Mouse (Mus musculus) WW6 (cell line): ENCODE measurements around the gene Nrg3.
"Not testable (repeated sequence)": the region's sequence is repeated elsewhere in the genome, so short reads cannot be mapped to it uniquely, and the experiment has no call there.

Source experiments
- DNase-seq: peaks from one replicate; pipeline ENCODE4 v3.0.0-alpha.2; 2013; ENCODE audit warnings: low read depth, low spot score

Gene Nrg3

DNA sequence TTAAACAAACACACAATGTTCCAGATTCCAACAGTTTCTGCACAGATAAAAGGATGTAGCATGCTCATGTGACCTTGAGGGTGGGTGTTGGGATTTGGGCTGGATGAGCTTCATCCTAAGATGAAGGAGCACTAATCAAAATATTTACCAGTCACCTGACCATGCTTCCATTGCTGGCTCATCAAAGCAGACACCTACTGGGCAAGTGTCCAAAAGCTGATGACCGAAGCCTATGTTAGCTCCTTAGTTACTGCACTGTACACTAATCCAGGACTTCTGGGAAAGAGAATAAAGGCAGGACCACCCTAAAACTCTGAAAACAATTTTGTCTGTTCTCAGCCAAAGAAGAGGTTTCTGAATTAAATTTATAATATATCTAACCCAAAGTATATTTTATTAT, 261.4 kb downstream of the Nrg3 start:
- DNase-seq = no peak

DNA sequence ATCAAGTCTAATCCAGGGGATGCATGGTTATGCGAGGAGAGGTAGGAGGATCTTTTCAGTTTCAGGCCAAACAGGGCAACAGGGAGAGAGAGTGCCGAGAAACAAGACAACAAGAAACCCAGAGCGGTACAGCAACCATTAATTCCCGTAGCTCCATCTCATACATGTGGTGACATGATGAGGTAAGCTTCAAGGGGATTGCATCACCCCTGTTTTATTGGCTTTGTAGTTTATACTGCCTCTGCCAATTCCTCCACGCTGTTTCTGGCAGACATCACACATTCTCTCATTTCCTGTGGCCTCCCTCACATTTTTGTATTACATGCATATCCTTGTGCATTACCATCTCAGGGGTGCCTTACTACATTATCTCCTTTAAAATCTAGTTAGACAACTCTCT, 280.9 kb downstream of the Nrg3 start:
- DNase-seq = no peak

DNA sequence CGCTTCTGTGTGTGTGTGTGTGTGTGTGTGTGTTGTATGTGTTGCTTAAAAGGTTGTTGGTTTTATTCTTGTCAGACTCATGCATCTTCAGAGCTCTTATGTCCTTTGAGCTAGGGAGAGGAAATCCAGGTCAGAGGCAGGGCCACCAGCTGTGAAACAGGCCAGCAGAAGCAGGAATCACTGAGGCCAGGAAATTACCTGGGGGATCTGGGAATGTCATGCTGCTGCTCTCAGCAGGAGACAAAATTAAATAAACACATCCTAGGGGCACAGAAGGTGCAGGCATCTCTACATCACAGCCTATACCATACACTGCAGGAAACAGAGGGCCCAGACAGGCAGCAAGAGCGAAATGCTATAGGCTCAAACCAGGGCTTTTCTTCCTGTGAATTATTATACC, 299.2 kb downstream of the Nrg3 start:
- no peak for DNase-seq

DNA sequence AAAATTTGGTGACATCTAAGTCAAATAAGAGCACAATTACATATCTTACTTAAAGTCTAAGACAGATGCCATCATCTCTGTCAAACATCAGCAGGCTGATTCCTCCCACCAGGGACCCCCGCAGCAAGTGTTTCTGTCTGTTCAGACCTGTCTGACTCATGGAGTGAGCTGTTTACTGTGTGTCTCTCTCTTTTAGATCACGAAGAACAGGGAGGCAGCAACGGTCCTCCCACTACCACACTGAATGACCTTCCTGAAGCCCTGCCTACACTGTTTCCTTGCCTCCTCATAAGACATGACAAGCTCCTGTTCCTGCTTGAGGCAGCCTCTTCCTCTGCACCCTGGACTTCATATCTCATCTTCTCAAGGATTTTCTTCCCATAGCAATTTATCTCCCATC, 312.7 kb downstream of the Nrg3 start:
- DNase-seq = no peak

DNA sequence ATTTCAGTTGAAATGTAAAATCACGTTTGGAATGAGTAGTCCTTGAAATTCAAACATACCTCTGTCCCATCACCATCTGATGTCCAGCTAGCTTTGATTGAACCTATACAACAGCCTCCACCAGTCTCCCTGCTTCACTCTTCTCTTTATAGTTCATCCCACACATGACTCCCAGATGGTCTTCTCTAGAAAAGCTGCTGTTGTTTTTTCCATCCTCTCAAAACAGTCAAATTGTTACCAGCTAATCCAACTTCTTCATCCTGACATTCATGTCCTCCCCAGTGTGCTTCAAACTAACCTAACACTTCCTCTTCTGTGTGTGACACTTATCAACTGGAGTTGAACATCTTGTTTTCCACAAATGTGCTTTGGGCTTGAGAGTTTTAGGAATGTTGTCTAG, 317.4 kb downstream of the Nrg3 start:
- no peak for DNase-seq

DNA sequence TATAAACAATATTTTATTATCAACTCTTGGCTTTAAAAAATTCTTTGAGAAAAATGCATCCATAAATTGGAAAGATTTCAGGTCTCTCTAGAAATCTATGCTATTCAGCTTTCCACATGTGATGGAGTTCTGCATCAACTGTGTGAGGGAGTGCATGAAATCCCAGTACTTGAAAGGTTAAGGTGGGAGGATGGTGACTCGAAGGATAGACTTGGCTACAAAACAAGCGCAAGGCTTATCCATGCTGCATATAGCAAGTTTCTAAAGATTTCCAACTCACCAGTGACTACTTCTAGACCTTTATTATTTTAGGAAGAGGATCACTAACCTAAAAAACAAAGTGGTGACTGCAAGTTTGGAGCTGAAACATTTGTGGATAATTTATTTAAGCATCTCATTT, 343.1 kb downstream of the Nrg3 start:
- no peak for DNase-seq

DNA sequence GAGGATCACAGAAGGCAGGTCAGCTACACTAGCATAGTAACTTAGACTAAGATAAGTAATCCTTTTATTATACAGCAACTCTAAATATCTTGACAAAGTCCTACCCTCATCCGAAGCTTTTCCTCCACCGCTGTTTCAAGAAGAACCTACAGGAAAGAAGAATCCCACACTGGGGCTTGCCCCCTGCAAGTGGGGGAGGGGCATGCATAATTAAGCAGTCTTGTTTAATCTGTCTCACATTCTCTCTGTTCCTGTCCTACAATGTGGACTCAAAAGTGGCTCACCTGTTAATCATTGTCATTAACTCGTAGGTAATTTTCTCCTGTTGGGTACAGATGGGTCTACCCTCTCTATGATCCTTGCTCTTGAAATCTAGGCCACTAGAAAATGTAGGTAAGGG, 354.9 kb downstream of the Nrg3 start:
- no peak for DNase-seq

DNA sequence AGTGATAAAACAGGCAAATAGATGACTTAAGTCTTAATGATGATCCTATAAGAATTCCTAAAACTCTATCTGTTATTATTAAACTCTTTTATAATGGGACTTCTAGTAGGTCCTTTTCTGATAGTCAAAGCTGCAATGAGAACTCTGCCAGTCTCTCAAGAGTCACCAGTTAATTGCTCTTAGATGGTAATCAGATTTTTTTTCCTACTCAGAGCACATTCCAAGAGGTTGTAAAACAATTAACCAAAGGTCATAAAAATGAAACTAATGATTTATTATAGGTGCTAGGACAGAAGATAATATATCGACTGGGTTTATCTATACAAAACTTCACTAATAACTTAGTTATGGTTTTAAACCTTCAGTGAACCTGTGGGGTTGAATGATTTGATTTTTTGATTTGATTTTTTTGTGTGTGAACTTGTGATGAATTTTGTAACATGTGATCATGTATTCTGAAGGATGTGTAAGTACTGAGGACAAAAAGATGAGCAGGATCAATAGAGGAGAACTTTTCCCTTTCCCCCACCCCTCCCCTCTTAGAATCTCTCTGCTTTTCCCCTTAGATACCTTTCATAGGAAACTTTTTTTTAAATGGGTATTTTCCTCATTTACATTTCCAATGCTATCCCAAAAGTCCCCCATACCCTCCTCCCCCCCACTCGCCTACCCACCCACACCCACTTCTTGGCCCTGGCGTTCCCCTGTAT, 356.2 kb downstream of the Nrg3 start:
- DNase-seq = not testable (repeated sequence)

DNA sequence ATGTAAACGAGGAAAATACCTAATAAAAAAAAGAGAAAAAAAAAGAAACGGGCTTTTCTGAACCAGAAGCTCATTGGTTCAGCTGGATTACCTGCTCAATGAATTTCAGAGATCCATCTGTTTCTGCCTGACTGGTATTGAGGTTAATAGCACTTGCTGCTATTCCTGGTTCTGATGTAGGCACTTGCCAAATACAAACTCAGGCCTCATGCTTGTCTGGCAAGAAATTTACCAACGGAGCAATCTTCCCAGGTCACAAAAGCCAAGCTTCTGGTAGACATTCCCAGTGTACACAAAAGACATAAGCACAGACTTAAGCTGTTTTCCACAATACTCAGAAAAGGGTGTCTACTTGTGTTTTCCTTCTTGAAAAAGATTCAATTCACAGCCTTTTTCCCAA, 363.3 kb downstream of the Nrg3 start:
- DNase-seq = no peak

DNA sequence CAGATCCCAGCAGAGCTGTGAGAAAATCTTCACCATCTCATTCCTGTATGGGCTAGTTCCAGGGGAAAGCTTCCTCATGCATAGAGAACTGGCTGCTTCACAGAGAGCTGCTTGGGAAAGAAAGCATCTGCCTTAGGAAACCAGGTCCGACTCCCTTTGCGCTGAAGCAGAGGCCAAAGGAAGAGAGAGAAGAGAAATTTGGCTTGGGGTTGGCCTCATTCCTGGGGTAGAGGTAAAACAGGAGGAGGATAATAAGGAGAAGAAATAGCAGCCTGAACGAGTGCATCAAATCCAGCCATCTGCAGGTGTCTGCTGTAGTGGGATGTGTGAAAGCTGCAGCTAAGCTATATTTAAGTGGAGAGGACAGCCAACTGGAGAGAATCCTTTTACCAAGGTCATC, 366.1 kb downstream of the Nrg3 start:
- DNase-seq = no peak

DNA sequence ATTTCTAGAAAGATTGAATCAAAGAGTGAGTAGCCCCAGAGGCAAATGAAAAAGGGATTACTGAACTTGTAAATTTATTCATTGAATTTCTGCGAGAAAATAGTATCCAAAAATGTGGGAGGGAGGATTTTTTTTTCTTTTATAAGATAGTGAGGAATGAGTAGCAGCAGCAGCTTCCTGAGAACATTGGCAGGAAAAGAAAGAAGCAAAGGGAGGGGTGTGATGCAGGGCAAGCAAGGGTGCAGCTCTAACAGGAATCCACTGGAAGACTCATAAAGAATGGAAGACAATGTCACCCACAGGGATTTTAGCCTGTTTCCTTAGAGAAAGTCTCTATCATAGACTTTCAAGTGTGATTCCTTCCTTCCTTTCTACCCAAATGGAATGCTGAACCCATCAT, 377.7 kb downstream of the Nrg3 start:
- DNase-seq = no peak

DNA sequence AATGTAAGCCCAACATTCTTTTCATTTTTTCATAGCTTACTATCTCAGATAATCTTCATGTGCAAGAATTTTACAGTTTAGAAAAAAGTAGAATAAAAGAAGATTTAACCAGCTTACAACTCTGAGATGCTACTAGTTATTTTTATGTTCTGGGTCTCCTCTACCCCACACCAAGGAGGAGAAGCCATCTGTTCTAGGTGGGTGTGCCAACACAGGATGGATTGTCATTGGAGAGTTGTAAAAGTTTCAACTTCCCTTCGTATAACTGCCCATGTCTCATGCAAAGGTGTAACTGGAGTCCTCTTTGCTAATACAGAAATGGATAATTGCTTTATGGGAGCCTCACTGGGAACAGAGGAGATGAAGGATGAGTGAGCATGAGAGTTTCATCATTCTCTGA, 393.4 kb downstream of the Nrg3 start:
- DNase-seq = no peak

DNA sequence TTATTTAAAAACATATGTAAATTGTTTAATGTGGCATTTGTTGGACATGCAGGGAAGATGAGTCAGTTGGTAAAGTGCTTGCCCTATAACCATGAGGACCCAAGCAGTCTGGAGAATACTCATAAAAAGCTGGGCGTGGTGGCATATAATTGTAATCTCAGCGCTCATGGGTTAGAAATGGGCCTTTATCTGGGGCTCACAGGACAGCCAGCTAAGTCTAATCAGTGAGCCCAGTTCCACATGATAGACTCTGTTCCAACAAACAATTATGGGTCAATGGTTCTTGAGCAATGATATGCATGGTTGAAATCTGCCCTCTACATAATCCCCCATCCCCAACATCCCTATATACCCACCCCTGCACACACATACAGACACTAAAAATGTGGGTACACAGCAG, 421.3 kb downstream of the Nrg3 start:
- no peak for DNase-seq

DNA sequence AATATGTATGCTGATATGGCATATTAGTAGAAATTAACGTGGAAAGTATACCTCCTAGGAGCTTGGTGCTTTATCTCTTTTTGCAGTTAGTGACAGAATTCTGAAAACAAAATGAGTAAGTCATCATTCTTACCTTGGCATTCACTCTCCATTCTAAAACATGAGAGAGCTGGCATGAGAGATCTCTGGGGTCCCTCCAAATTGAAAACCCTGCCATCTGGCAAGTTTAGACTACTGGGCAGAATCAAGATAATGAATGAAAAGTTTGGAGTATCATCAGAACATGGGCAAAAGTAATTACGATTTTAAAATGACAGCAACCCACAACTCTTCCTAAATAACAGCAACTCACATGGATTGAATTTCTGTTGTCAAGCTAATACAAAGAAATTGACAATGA, 423.9 kb downstream of the Nrg3 start:
- no peak for DNase-seq

DNA sequence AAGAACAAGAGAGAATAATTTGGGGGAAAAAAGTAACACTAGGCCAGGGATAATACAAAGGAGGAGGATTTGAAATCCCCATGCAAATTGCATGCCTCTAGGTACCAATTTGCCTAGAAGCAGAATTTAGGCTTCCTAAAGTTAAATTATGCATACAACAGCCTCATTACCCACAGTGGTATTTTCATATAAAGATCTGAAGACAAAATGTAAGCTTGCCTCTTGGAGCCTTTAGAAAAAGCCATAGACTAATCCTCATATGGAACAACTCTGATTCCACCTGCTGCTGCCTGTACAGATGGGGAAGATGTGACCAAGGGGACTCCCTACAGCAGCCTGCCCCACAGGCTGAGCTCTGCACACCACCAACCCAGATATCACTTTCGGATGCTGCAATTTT, 428.6 kb downstream of the Nrg3 start:
- DNase-seq = no peak

DNA sequence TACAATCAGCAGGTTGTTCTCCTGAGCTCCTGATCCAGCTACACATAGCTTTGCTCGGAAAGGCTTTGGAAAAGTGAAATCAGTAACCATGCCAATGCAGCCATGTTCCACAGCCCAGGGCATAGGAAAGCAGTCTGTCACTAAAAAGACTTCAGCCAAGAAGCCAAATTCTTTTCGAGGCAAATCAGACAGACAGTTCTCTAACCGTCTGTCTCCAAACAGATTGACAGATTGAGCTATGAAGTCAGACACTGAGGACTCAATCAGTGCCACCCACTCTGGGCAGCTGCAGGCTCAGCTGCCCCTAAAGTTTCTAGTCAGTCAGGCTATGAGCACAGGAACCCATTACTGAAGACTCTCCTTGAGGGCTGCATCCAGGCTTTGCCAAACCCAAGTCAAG, 429.1 kb downstream of the Nrg3 start:
- DNase-seq = no peak

DNA sequence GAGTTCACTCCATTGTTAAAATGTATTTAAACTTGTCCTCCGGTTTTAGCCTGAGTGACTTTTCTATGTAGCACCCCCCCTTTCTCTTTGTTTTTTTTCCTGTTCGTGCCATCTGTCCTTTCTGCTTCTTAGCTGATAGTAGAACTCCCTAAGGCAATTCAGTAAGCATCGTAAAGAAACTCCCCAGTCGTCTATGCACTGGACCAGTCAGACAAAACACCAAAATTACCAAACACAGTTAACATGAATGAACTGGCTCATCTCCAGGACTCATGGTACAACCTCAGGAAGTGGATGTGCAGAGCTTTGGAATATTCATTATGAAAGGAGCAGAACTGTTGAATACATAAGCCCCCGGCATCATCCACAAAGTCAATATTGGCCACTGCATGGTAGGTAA, 429.5 kb downstream of the Nrg3 start:
- no peak for DNase-seq

DNA sequence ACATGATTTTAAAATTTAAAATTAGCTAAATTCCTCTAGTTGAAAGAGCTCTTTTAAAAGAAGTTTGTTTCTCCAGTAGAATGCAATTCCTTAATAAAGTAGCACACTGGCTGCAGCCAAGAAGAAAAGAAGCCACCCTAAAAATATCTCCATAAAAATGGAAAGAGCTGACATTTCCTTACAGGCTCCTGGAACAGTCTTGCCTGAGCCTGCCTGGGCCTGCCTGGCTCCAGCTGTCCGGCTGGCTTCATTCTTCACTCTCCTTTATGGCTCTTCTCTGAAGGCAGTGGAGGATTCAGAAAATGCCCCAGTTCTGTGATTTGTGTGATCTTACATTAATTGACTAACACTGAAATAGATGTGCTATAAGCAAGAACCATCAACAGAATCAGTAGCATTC, 433.8 kb downstream of the Nrg3 start:
- no peak for DNase-seq

DNA sequence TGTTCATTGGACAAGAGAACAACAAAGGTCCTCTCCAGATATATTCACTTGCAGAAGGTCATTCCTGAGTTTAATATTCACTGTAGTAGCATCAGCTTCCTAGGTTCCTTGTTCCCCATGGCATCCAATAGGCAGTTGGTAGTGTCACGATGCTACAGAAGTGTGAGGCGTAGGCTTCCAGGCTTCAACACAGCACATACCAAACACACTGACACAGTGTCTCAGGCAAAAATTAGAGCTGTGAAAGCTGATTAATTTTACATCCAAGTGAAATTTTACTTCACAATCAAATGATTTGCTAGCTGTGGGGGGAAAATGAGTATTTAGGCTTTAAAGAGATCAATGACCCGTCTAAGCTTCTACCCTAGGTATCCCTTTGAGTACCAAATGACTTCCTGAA, 438.4 kb downstream of the Nrg3 start:
- DNase-seq = no peak

DNA sequence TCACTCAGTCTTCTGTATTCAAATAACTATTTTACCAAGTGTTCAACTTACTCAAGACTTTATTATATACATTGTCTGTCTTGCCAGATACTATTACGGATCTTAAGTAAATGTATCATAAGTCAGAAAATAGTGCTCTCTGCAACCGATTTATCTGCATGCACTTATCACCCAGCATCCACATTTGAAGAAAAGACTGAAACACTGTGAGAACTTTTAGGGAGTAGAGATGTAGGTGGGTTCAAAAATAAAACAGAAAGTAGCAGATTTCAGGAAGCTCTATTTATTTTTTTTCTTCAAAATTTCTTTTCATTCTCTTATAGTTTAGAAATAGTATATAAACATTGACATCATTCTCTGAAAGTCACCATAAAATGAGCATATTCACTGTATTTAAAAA, 449.8 kb downstream of the Nrg3 start:
- DNase-seq = no peak

DNA sequence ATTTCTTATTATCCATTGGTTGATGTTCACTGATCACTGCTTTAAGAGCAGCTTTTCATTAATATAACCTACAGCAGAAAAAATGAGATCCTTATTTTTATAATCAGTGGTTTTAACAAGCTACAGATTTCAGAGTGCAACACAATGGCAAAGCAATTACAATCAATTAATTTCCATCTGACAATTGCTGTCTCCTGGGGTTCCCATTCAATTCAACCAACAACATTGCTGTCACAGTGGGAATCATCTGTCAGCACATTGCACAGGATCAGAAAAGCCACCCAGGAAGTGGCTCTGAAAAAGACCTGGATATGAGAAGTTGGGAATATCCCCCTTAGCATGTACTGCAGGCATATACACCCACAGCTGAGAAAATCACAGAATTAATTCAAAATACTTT, 458.8 kb downstream of the Nrg3 start:
- DNase-seq = no peak

DNA sequence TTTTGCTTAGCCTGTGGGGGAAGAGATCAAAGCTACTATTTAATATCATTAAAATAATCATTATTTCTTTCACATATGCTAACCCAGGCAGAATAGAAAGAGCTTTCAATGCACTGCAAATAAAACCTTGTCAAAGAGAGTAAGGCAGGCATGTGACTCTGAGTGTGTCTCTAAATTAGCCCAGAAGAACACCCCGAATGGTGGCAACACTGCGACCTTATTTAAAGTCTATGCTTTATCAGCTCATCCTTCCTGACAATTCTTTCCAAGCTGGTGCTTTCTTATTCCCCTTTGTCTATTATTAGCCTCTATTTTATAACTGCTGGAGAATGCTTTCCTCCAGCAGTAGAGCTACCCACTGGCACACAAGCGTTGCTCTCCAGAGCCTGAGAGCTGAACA, 475.0 kb downstream of the Nrg3 start:
- DNase-seq = no peak

DNA sequence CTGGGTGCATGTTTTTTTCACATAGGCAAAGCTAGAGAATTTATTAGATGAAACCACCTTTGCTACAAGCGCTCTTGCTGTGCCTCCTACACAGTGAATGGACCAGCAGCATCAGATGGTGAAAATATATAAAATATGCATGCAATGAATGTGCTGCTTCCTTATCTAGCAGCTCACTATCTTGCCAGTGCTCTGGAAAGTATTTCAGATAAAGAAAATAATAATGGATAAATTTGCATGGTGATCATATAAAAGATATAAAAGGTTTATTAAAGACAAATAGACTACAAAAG, 480.4 kb downstream of the Nrg3 start:
- DNase-seq = no peak

DNA sequence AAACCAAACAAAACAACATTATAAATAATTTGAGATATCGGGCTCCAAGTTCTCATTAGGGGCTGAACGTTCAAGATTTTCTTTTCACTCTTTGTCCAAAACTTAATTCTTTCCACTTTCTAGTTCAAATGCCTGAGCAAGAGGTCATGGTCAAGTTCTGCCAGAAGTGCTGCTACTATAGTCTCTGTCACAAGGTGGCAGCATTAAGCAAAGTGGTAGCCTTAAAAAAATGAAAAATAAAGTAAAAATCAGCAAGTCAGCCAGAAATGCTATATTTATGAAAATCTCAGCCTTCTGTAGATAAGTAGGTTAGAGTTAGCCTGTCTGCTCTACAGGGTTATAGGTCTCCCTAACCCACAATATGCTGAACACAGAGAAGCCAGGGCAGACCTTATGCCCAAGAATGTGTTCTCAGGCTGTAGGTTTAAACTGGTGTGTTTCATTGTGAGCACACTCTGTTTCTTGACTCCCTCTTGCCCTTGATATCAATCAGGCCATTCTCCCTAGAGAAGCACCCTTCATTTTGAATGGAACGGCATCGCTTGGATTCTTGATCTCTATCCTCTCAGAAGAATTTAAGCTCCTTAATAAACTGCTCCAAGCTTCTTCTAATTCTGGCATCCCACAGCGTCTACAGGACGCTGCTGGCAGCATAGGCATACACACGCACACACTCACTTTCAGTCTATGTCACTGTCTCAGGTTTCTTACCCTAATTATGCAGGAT, 480.9 kb downstream of the Nrg3 start:
- no peak for DNase-seq
